Mouse (Mus musculus) kidney, postnatal 0 days (tissue): Measurements from ENCODE around the gene Grin1. TPM values are rescaled to one million over a fixed set of nuclear protein-coding genes. Genes with fewer than 3 reads are reported as not detected.

Experiments
- ATAC-seq: fragments of 200-750 bp; cut with Nextera tagmentation; replicated peaks from 2 replicates; pipeline ENCODE4 v1.8.0; 2017; ENCODE audit warnings: low read depth, moderate number of reproducible peaks, moderate TSS enrichment, moderate library complexity; ENCODE audit not compliant: low FRiP score
- DNase-seq: peaks from one replicate; pipeline ENCODE4 v3.0.0-alpha.2; 2016; ENCODE audit warnings: low spot score
- H3K27ac ChIP-seq: fragments of 300-500 bp; sonication (generic); 2 replicates; pipeline ENCODE4 v1.5.1; 2014; ENCODE audit warnings: mild to moderate bottlenecking
- H3K27me3 ChIP-seq: fragments of 300-500 bp; sonication (generic); 2 replicates; pipeline ENCODE4 v1.6.1; 2014; ENCODE audit warnings: low read length, mixed read lengths; ENCODE audit not compliant: insufficient read depth
- H3K36me3 ChIP-seq: fragments of 300-500 bp; sonication (generic); 2 replicates; pipeline ENCODE4 v1.6.1; 2014; ENCODE audit warnings: low read length, mixed read lengths; ENCODE audit not compliant: insufficient read depth
- H3K4me1 ChIP-seq: fragments of 300-500 bp; sonication (generic); replicated peaks from 2 replicates; pipeline ENCODE4 v1.6.1; 2014; ENCODE audit warnings: antibody characterized with exemption, low read length, mixed read lengths; ENCODE audit not compliant: insufficient read depth
- H3K4me2 ChIP-seq: fragments of 300-500 bp; sonication (generic); 2 replicates; pipeline ENCODE4 v1.6.1; 2014; ENCODE audit warnings: mild to moderate bottlenecking, low read length, moderate library complexity, mixed read lengths
- H3K4me3 ChIP-seq: fragments of 300-500 bp; sonication (generic); replicated peaks from 2 replicates; pipeline ENCODE4 v1.5.1; 2014; ENCODE audit warnings: low read depth, low read length
- H3K9ac ChIP-seq: fragments of 300-500 bp; sonication (generic); 2 replicates; pipeline ENCODE4 v1.6.1; 2014; ENCODE audit warnings: low read depth, low read length
- H3K9me3 ChIP-seq: fragments of 300-500 bp; sonication (generic); replicated peaks from 2 replicates; pipeline ENCODE4 v1.6.1; 2016; ENCODE audit warnings: low read length, inconsistent platforms, mixed read lengths
- CTCF ChIP-seq: IDR thresholded peaks from 2 replicates; pipeline ENCODE4 v1.5.1; 2016; ENCODE audit warnings: antibody characterized with exemption, low read depth, mild to moderate bottlenecking, moderate library complexity
- WGBS: fragments of 180-500 bp; shearing (Covaris S2); extraction: QIAGEN DNeasy Blood & Tissue Kit; methylation state at CpG from one replicate; pipeline ENCODE4 v1.1.7; 2014; 5-methylcytosine and 5-hydroxymethylcytosine counted together
- polyA plus RNA-seq: library from polyadenylated mRNA; unstranded; fragments of >200 nt; fragmentation: Nextera tagmentation; extraction: Ambion mirVana; gene quantifications from 2 replicates; pipeline ENCODE4 v1.2.1, GENCODE M21; 2015

The Grin1 gene
- polyA plus RNA-seq, 1 experiment from 2014 or later: 0.58 TPM

DNA sequence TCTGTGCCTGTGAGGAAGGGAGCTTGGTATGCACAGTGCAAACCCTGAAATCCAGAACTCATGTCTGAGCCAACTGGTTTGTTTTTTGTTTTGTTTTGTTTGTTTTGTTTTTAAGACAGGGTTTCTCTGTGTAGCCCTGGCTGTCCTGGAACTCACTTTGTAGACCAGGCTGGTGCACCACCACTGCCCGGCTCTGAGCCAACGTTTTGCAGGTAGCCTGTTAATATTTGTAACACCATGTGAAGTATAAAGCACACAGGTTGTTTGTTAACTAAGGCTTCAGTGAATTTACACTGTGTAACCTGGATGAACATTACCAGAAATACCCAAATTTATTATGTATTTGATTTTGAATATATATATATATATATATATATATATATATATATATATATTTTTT is 7.0 kb upstream of the Grin1 start:
- ATAC-seq (no peak), DNase-seq (no peak)
- WGBS: 82% methylated on average over 2 of the region's 2 CpGs
- Histone ChIP-seq H3K27me3 (no peaks in the 10 kb centered on the region), H3K9me3 (no peaks in the 10 kb centered on the region), H3K4me3 (no peak overlapping the region), H3K36me3 (no peaks in the 10 kb centered on the region), H3K27ac (no peak overlapping the region), H3K4me1 (no peaks in the 10 kb centered on the region), H3K4me2 (no peak overlapping the region), H3K9ac (no peak overlapping the region)
- TF ChIP-seq CTCF: no peak

DNA sequence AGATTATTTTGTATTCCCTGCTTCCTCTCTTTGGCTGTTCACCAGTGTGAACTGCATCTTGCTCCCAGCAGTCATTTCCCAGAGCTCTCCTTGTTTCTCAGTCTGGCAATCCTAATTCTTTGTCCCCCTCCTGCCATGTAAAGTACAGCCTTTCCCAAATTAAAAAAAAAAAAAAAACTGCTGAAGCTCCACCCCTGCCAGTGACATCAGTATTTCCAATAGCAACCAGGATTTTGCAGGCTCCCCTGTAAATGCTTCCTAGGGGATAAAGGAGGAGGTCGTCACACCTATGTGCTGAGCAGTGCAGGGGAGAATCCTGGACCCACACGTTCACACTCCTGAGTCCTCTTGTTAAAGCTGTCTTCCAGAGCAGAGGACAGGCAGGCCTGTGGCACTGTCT is 1.1 kb upstream of the Grin1 start:
- no peak for TF ChIP-seq CTCF
- Histone ChIP-seq H3K27me3 (peaks cover 11% of the 10 kb centered on the region), H3K4me2 (no peak overlapping the region), H3K27ac (no peak overlapping the region), H3K4me1 (peaks cover 7% of the 10 kb centered on the region; the same call in 1 of the 2 replicates), H3K4me3 (no peak overlapping the region), H3K9ac (no peak overlapping the region), H3K36me3 (no peaks in the 10 kb centered on the region), H3K9me3 (no peaks in the 10 kb centered on the region)
- ATAC-seq (no peak), DNase-seq (no peak)
- 36% methylated on average over 2 of the region's 2 CpGs for WGBS

DNA sequence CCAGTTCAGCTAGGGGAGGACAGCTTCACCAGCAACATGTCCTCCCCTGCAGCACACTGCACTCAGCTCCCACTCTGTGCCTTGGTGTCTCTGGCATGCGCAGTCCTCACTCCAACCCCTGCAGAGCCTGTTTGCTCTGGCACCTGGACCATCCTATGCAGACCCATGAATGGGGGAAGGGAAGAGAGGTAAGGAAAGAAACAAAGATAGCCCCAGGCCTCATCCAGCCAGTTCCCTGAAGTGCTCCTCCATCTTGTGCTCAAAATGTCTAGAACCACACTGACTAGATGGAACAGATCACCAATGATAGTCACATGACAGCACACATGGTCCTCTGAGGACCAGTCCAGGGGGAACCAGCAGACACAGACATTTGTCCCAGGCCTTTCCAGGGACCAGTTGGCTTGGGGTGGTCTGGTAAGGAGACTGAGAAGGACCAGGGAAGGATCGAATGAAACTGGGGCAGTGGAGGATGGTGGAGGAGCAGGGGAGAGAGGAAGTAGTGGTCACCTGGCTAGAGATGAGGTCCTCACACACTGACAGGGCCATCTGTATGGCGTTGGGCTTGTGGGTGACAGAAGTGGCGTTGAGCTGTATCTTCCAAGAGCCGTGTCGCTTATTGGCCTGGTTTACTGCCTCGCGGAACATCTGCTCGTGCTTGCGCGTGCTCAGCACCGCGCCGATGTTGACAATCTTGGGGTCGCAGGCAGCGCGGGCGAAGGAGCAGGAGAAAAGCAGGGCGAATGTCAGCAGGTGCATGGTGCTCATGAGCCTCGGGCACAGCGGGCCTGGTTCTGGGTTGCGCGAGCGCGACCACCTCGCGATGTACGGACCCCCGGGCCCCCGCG is 644 bp downstream of the Grin1 start:
- Histone ChIP-seq H3K27me3 (peaks cover 16% of the 10 kb centered on the region), H3K9ac (no peak overlapping the region), H3K4me1 (peaks cover 7% of the 10 kb centered on the region; the same call in 1 of the 2 replicates), H3K9me3 (no peaks in the 10 kb centered on the region), H3K4me3 (peak overlapping the region; percentile 18), H3K36me3 (no peaks in the 10 kb centered on the region), H3K27ac (no peak overlapping the region), H3K4me2 (peak overlapping the region; percentile 49)
- 5% methylated on average over 31 of the region's 31 CpGs for WGBS
- DNase-seq (no peak), ATAC-seq (no peak)
- TF ChIP-seq CTCF: no peak

DNA sequence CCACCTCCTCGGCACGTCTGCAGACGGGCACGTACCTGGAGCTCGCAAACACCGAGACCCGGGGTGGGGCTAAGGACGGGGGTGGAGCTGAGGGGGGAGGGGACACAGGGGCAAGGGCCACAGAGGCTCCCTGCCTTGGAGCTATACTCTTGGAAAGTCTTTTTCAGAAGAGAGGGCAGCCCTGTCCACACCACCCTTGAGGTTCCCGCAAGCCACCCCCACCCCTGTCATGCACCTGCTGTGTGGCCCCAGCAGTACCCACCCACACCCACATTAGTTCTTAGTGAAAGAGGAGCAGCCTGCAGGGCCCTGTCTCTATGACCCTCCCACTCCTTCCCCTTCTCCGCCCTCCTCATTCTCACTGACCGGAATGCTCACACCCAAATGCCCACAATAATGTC is 7.5 kb downstream of the Grin1 start:
- Histone ChIP-seq H3K27ac (no peak overlapping the region), H3K4me3 (no peak overlapping the region), H3K27me3 (peaks cover 33% of the 10 kb centered on the region), H3K4me2 (0 out of 2 replicates have a peak overlapping the region, but pooled peaks have one; percentile 25), H3K9me3 (no peaks in the 10 kb centered on the region), H3K36me3 (no peaks in the 10 kb centered on the region), H3K9ac (no peak overlapping the region), H3K4me1 (no peaks in the 10 kb centered on the region)
- WGBS: 4% methylated on average over 11 of the region's 11 CpGs
- ATAC-seq (no peak), DNase-seq (no peak)
- TF ChIP-seq CTCF: no peak

DNA sequence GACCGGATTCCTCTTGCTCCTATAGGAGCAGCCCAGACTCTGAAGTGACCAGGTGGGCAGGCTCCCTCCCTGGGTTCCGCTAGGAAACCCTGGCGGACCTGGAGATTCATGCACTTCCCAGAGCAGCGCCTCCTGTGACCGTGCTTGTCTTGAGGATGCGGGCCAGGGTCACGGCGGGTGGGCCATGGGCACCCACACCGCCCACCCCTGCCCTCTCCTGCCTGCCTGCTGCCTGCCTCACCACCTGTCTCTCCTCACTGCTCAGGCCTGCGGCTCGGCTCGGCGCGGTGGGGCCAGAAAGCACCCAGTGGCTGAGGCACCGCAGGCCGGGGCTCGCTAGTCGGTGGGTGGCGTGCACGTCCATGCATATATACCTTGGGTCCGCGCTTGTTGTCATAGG is 8.0 kb downstream of the Grin1 start:
- no peak for TF ChIP-seq CTCF
- no peak overlapping the region for H3K9ac ChIP-seq
- peaks cover 33% of the 10 kb centered on the region for H3K27me3 ChIP-seq
- ATAC-seq (no peak), DNase-seq (no peak)
- no peak overlapping the region for H3K27ac ChIP-seq
- no peaks in the 10 kb centered on the region for H3K9me3 ChIP-seq
- H3K4me3 ChIP-seq: no peak overlapping the region
- 1% methylated on average over 22 of the region's 22 CpGs for WGBS
- no peaks in the 10 kb centered on the region for H3K36me3 ChIP-seq
- H3K4me1 ChIP-seq: no peaks in the 10 kb centered on the region
- 0 out of 2 replicates have a peak overlapping the region, but pooled peaks have one; percentile 25 for H3K4me2 ChIP-seq

DNA sequence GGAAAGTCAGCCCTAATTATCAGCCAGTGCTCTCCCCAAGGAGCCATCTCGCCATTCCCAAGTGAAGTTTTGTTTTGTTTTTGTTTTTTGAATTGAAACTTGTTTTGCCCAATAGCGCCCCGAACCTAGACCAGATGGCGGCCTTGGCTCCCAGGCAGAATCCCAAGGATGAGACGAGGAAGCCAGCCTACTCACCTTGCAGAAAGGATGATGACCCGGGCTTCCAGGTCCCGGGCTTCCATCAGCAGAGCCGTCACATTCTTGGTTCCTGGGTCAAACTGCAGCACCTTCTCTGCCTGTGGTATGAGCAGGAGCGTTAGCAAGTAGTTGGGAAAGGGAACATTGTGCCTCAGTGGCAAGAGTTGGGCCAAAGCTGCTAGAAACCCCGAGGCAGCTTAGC is 8.8 kb downstream of the Grin1 start:
- DNase-seq: no peak
- H3K27ac ChIP-seq: no peak overlapping the region
- 59% methylated on average over 10 of the region's 10 CpGs for WGBS

More for the DNA sequence above, 8.8 kb downstream of the Grin1 start:
- H3K27me3 ChIP-seq: peaks cover 33% of the 10 kb centered on the region
- no peak for ATAC-seq
- no peaks in the 10 kb centered on the region for H3K9me3 ChIP-seq
- no peak overlapping the region for H3K4me3 ChIP-seq
- TF ChIP-seq CTCF: no peak
- H3K4me1 ChIP-seq: peaks cover 2% of the 10 kb centered on the region; the same call in 1 of the 2 replicates
- no peaks in the 10 kb centered on the region for H3K36me3 ChIP-seq
- no peak overlapping the region for H3K4me2 ChIP-seq
- no peak overlapping the region for H3K9ac ChIP-seq
